Mouse (Mus musculus) small intestine, adult 2 months (tissue): ENCODE measurements at regions not wholly inside any gene's neighbourhood (a gene's known extent, or its start where the extent isn't known, plus 50 kb on each side); places are given as distances from the start of the nearest gene placed in this dataset.
"Not testable (repeated sequence)": the region's sequence is repeated elsewhere in the genome, so short reads cannot be mapped to it uniquely, and the experiment has no call there.

Experiments
- H3K27ac ChIP-seq: fragments of 200-500 bp; 2 replicates; pipeline ENCODE4 v1.5.1; 2012; ENCODE audit warnings: low read depth, low read length, control low read depth, inconsistent platforms; ENCODE audit not compliant: insufficient read depth
- H3K27me3 ChIP-seq: fragments of 200-500 bp; 2 replicates; pipeline ENCODE4 v1.6.1; 2012; ENCODE audit warnings: mild to moderate bottlenecking, moderate library complexity, low read length, inconsistent platforms; ENCODE audit not compliant: control insufficient read depth, insufficient read depth
- H3K36me3 ChIP-seq: fragments of 200-500 bp; 2 replicates; pipeline ENCODE4 v1.6.1; 2012; ENCODE audit warnings: mild to moderate bottlenecking, low read length, control low read depth, inconsistent platforms; ENCODE audit not compliant: control insufficient read depth, insufficient read depth
- H3K4me1 ChIP-seq: fragments of 200-500 bp; 2 replicates; pipeline ENCODE4 v1.6.1; 2012; ENCODE audit warnings: low read length, inconsistent platforms, mixed read lengths; ENCODE audit not compliant: control insufficient read depth, insufficient read depth, insufficient read length
- H3K4me3 ChIP-seq: fragments of 200-500 bp; 2 replicates; pipeline ENCODE4 v1.5.1; 2012; ENCODE audit warnings: low read depth, mild to moderate bottlenecking, control low read depth, inconsistent platforms, low read length, moderate library complexity
- CTCF ChIP-seq: fragments of 200-500 bp; IDR thresholded peaks from 2 replicates; pipeline ENCODE4 v1.5.1; 2012; ENCODE audit warnings: low read depth, mild to moderate bottlenecking, control low read depth, inconsistent platforms, low read length, moderate library complexity, mixed read lengths; ENCODE audit not compliant: insufficient replicate concordance, insufficient read length; ENCODE audit errors: extremely low read depth
- POLR2A ChIP-seq: fragments of 200-500 bp; IDR thresholded peaks from 2 replicates; pipeline ENCODE4 v1.6.1; 2012; ENCODE audit warnings: low read depth, mild to moderate bottlenecking, control low read depth, inconsistent platforms, low read length, moderate library complexity
- WGBS: fragments of 180-500 bp; shearing (Covaris S2); methylation state at CpG from one replicate; pipeline ENCODE4 v1.1.7; 2018; 5-methylcytosine and 5-hydroxymethylcytosine counted together

- no peaks in the 10 kb centered on the region for H3K27me3 ChIP-seq
- WGBS: 25% methylated on average over 6 of the region's 6 CpGs
- no peaks in the 10 kb centered on the region for H3K4me1 ChIP-seq
- no peak overlapping the region for H3K27ac ChIP-seq
- H3K4me3 ChIP-seq: no peak overlapping the region
- TF ChIP-seq CTCF (no peak), POLR2A (no peak)
- H3K36me3 ChIP-seq: no peaks in the 10 kb centered on the region
Measured at GRCm38 (mm10) chrX:50675356-50675755, 165.5 kb upstream of the Stk26 start.

DNA sequence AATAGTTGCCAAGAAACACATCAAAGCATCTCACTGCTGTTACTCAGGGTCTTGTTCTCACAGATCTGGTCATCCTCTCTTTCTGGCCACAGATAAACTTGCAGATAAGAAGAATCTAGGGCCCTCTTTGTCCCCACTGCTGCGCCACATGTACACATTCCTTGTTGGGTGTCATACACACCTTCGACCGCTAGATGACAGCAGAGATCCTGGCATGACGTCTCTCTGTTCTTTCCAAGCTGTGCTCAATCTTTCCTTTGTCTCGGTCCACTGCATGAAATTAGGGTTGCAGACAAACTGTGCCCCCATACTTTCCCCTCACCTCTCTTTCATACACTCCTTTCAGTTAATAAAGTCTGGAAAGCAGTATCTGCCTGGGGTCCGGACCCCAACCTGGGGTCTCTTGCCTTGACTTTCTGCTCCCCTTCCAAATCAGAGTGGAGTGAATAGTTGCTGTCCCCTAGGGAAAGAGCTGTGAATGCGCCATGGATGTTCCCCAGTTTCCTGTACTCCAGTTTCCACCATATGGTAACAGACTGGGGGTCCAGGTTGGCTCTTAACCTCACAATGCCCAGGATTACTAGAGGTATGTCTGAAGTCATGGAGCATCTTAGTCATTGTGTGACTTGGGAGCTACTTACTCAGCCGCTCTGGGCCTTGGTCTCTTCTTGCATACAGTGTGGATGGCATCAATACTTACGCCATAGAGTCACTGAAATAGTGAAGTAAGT, 182.8 kb upstream of the Stk26 start:
- H3K4me1 ChIP-seq: no peaks in the 10 kb centered on the region
- no peaks in the 10 kb centered on the region for H3K27me3 ChIP-seq
- no peaks in the 10 kb centered on the region for H3K36me3 ChIP-seq
- WGBS: 37% methylated on average over 9 of the region's 9 CpGs
- H3K4me3 ChIP-seq: no peak overlapping the region
- TF ChIP-seq CTCF (peak; percentile 60; the same call in 1 of the 2 replicates), POLR2A (no peak)
- no peak overlapping the region for H3K27ac ChIP-seq

GRCm38 (mm10) chrX:50657180-50657834, 183.5 kb upstream of the Stk26 start:
- H3K27ac ChIP-seq: no peak overlapping the region
- H3K4me1 ChIP-seq: no peaks in the 10 kb centered on the region
- no peak overlapping the region for H3K4me3 ChIP-seq
- TF ChIP-seq CTCF (no peak), POLR2A (no peak)
- no peaks in the 10 kb centered on the region for H3K36me3 ChIP-seq
- WGBS: 63% methylated on average over 6 of the region's 6 CpGs
- no peaks in the 10 kb centered on the region for H3K27me3 ChIP-seq

GRCm38 (mm10) chrX:50655380-50655779, 185.5 kb upstream of the Stk26 start:
- not testable (repeated sequence) for H3K36me3 ChIP-seq, H3K27me3 ChIP-seq, H3K4me3 ChIP-seq, H3K4me1 ChIP-seq, H3K27ac ChIP-seq
- WGBS: 86% methylated on average over 1 of the region's 1 CpGs

- 26% methylated on average over 4 of the region's 4 CpGs for WGBS
- no peaks in the 10 kb centered on the region for H3K36me3 ChIP-seq
- H3K4me1 ChIP-seq: no peaks in the 10 kb centered on the region
- TF ChIP-seq CTCF (no peak), POLR2A (no peak)
- no peak overlapping the region for H3K4me3 ChIP-seq
- H3K27me3 ChIP-seq: no peaks in the 10 kb centered on the region
- no peak overlapping the region for H3K27ac ChIP-seq
Measured at GRCm38 (mm10) chrX:50641347-50641746, 199.5 kb upstream of the Stk26 start.

- Histone ChIP-seq H3K36me3 (peaks cover 3% of the 10 kb centered on the region; the same call in 1 of the 2 replicates), H3K4me1 (no peaks in the 10 kb centered on the region), H3K4me3 (peak overlapping the region; percentile 92), H3K27me3 (no peaks in the 10 kb centered on the region), H3K27ac (peak overlapping the region; percentile 75)
- TF ChIP-seq CTCF: no peak; the same call in 1 of the 2 replicates
- no peak for TF ChIP-seq POLR2A
- 9% methylated on average over 6 of the region's 6 CpGs for WGBS
Measured at GRCm38 (mm10) chrX:50635634-50636033, 205.2 kb upstream of the Stk26 start.

DNA sequence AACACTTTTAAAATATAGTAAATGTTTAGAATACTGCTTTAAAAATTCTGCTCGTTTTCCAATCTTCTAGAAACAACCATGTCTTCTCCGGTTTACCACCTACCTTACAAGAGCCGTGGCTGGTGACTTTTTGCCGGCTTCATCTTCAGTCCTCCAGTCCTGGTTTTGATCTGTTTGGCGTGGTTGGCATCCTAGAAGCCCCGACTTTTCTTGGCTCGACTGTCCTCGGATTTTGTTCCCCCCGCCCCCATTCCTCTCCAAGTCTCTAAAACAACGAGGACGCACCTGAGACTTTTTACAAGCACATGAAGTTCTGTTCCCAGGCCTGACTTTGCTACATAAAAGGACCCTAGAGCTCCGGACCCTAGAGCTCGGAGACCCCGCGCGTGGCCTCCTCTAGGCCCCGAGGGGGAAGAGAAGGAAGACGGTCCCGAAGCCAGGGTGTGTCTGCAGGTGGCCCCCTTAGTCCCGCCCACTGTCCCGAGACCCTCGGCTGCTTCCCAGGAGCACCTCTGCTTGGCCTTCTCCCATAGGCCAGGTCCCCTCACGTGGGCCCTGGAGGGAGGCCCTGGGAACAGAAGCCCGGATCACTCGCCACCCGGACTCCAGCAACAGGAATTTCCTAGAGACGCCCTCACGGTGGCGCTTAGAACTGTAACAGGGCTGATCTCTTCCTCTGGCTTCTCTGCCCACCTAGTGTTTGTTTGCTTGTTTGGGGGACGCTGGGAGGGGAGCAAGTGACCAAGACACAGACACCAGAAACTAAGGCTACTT, 205.8 kb upstream of the Stk26 start:
- TF ChIP-seq POLR2A (peak; percentile 59; the same call in 1 of the 2 replicates), CTCF (peak; percentile 26; the same call in 1 of the 2 replicates)
- 8% methylated on average over 30 of the region's 30 CpGs for WGBS
- H3K27ac ChIP-seq: peak overlapping the region; percentile 75

More for the DNA sequence above, 205.8 kb upstream of the Stk26 start:
- Histone ChIP-seq H3K36me3 (peaks cover 3% of the 10 kb centered on the region; the same call in 1 of the 2 replicates), H3K4me1 (no peaks in the 10 kb centered on the region), H3K4me3 (peak overlapping the region; percentile 92), H3K27me3 (no peaks in the 10 kb centered on the region)
